ENCODE assay signal across 9 mouse cellular contexts in the genomic region with DNA sequence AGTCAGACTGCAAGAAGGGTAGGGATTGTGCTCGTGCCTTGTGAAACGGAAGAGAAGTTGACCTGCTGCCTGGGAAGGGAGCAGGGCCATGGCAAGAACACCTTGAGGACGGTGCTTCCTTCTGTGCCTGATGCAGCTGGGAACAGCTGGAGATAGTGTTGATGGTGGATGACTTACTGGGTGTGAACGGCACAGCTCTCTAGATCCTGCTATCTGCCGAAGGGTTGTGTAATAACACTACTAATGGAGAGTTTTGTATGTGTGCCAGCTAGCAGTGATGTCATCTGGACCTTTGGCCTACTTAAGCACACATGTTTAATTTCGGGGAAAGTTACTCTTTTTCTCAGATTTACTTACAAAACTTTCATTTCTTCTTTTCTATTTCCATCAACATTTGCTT. TPM values are rescaled to one million over a fixed set of nuclear protein-coding genes. Genes with fewer than 3 reads are reported as not detected.
DNase-seq lines count a peak whose midpoint lies in the region; ATAC-seq and TF ChIP-seq lines count a peak whose summit lies in the region.
"Had no signal": no experiment of that assay in that cellular context is flagged by ENCODE, and none has a peak within 500 bp of the region (broad histone marks: within the 10 kb centered on the region; RNA-seq: fewer than 3 reads in every experiment).

No protein-coding gene starts in this region.

- 82% methylated on average over 6 of the region's 6 CpGs for WGBS in midbrain, embryonic 11.5 days
- WGBS in midbrain, embryonic 10.5 days: 78% methylated on average over 6 of the region's 6 CpGs
- 81% methylated on average over 6 of the region's 6 CpGs for WGBS in embryonic facial prominence, embryonic 10.5 days

- H3K4me1 ChIP-seq in midbrain, embryonic 11.5 days (ENCODE audit: control insufficient read depth, insufficient read depth, low read length): no peaks in the 10 kb centered on the region
- H3K4me1 ChIP-seq in midbrain, embryonic 10.5 days: peaks cover 11% of the 10 kb centered on the region
- peaks cover 7% of the 10 kb centered on the region; the same call in 1 of the 2 replicates for H3K4me1 ChIP-seq in embryonic facial prominence, embryonic 10.5 days
- H3K4me1 ChIP-seq: embryonic facial prominence, embryonic 12.5 days had no signal

- intact Hi-C loops in gastrocnemius, adult 2 months (cut with DNase I): no loop called here

- no peaks in the 10 kb centered on the region for H3K27me3 ChIP-seq in midbrain, embryonic 11.5 days (ENCODE audit: control insufficient read depth, insufficient read depth, low read length)
- H3K27me3 ChIP-seq in midbrain, embryonic 10.5 days (ENCODE audit: low read depth, poor library complexity, severe bottlenecking): no peaks in the 10 kb centered on the region
- no peaks in the 10 kb centered on the region for H3K27me3 ChIP-seq in embryonic facial prominence, embryonic 10.5 days (replicated peaks; ENCODE audit: low read depth, poor library complexity, severe bottlenecking)
- H3K27me3 ChIP-seq: embryonic facial prominence, embryonic 12.5 days had no signal

- H3K27ac ChIP-seq in midbrain, embryonic 11.5 days (ENCODE audit: low read depth, low read length): no peak overlapping the region
- no peak overlapping the region for H3K27ac ChIP-seq in midbrain, embryonic 10.5 days (replicated peaks)
- H3K27ac ChIP-seq in gastrocnemius, adult 2 months: peak overlapping the region; percentile 68
- H3K27ac ChIP-seq in embryonic facial prominence, embryonic 10.5 days (replicated peaks): no peak overlapping the region
- H3K27ac ChIP-seq: embryonic facial prominence, embryonic 12.5 days had no signal

- no peak for TF ChIP-seq CTCF in gastrocnemius, adult 2 months (IDR thresholded peaks at IDR 0.05)

- H3K4me3 ChIP-seq in midbrain, embryonic 11.5 days (ENCODE audit: low read depth, low read length): no peak overlapping the region
- H3K4me3 ChIP-seq in midbrain, embryonic 10.5 days: no peak overlapping the region
- H3K4me3 ChIP-seq in gastrocnemius, adult 2 months: 0 out of 2 replicates have a peak overlapping the region, but pooled peaks have one; percentile 7
- H3K4me3 ChIP-seq in embryonic facial prominence, embryonic 10.5 days: no peak overlapping the region
- H3K4me3 ChIP-seq: embryonic facial prominence, embryonic 12.5 days had no signal

- H3K9ac ChIP-seq in midbrain, embryonic 11.5 days (ENCODE audit: low read length): no peak overlapping the region
- H3K9ac ChIP-seq: embryonic facial prominence, embryonic 12.5 days had no signal

- no peaks in the 10 kb centered on the region for H3K36me3 ChIP-seq in midbrain, embryonic 11.5 days (ENCODE audit: control insufficient read depth, insufficient read depth, low read length)
- no peaks in the 10 kb centered on the region for H3K36me3 ChIP-seq in midbrain, embryonic 10.5 days
- H3K36me3 ChIP-seq in embryonic facial prominence, embryonic 10.5 days (replicated peaks): no peaks in the 10 kb centered on the region
- H3K36me3 ChIP-seq: embryonic facial prominence, embryonic 12.5 days had no signal

- H3K4me2 ChIP-seq in midbrain, embryonic 11.5 days: no peak overlapping the region
- H3K4me2 ChIP-seq: embryonic facial prominence, embryonic 12.5 days had no signal

- DNase-seq in midbrain, embryonic 11.5 days (ENCODE audit: low spot score, missing footprints): peak; percentile 59
- DNase-seq in midbrain, embryonic 10.5 days (ENCODE audit: low spot score): no peak
- DNase-seq in gastrocnemius, adult 2 months: peak; percentile 45
- DNase-seq in kidney, postnatal 10 days: peak; percentile 23
- DNase-seq in skeletal muscle tissue, adult 2 months (ENCODE audit: low read depth, low spot score): peak; percentile 86
- no peak for DNase-seq in embryonic facial prominence, embryonic 10.5 days (ENCODE audit: low spot score)
- DNase-seq in cerebellum, adult 11-12 months: no peak
- DNase-seq in cerebellum, adult 11 months: no peak

- no peaks in the 10 kb centered on the region for H3K9me3 ChIP-seq in midbrain, embryonic 11.5 days (ENCODE audit: control insufficient read depth, low read length)
- no peaks in the 10 kb centered on the region for H3K9me3 ChIP-seq in midbrain, embryonic 10.5 days (replicated peaks)
- H3K9me3 ChIP-seq in embryonic facial prominence, embryonic 10.5 days: no peaks in the 10 kb centered on the region
- H3K9me3 ChIP-seq: embryonic facial prominence, embryonic 12.5 days had no signal

- ATAC-seq in midbrain, embryonic 11.5 days (ENCODE audit: low FRiP score): no peak

RNA-seq across cellular contexts. Expression of a gene that starts 4.3 kb away (rescaled TPM):
- 29.4 and 30.1 TPM in 2 replicates for polyA plus RNA-seq in midbrain, embryonic 11.5 days (2014; fragmentation: Nextera tagmentation; extraction: Ambion mirVana)
- polyA plus RNA-seq in midbrain, embryonic 10.5 days (2016; fragmentation: Nextera tagmentation; extraction: Ambion mirVana): 22.8 and 26.5 TPM in 2 replicates
- 1 to 10 TPM; 4.0 to 4.9 TPM for total RNA-seq in gastrocnemius, adult 2 months (2021)
- 14.6 and 15.6 TPM in 2 replicates for polyA plus RNA-seq in embryonic facial prominence, embryonic 10.5 days (2016; fragmentation: Nextera tagmentation; extraction: Ambion mirVana)

RNA-seq across cellular contexts. Expression of a gene that starts 4.9 kb away (rescaled TPM):
- 69.2 and 80.3 TPM in 2 replicates for polyA plus RNA-seq in midbrain, embryonic 11.5 days (2014; fragmentation: Nextera tagmentation; extraction: Ambion mirVana)
- 32.0 and 51.8 TPM in 2 replicates for polyA plus RNA-seq in midbrain, embryonic 10.5 days (2016; fragmentation: Nextera tagmentation; extraction: Ambion mirVana)
- total RNA-seq in gastrocnemius, adult 2 months (2021): 10 to 100 TPM; 14.5 to 16.2 TPM
- polyA plus RNA-seq in embryonic facial prominence, embryonic 10.5 days (2016; fragmentation: Nextera tagmentation; extraction: Ambion mirVana): 34.3 and 34.9 TPM in 2 replicates

Comparison
In these comparisons a context has a peak if more than half of its experiments do, and no peak if none do; other contexts are left out.
1. DNase-seq: peak in midbrain, embryonic 11.5 days (single experiment), gastrocnemius, adult 2 months (single experiment), kidney, postnatal 10 days (single experiment) and skeletal muscle tissue, adult 2 months (single experiment); none in midbrain, embryonic 10.5 days (single experiment), embryonic facial prominence, embryonic 10.5 days (single experiment), cerebellum, adult 11-12 months (single experiment) and cerebellum, adult 11 months (single experiment).